Mouse (Mus musculus): ENCODE results near the gene Kif23.

The Kif23 gene

GRCm38 (mm10) chr9:61906912-61907311, 39.7 kb downstream of the Kif23 start:
- peak; percentile 91 for DNase-seq (ENCODE audit: low read depth, low spot score)

GRCm38 (mm10) chr9:61905576-61905975, 41.0 kb downstream of the Kif23 start:
- DNase-seq (ENCODE audit: low read depth, low spot score) = no peak

GRCm38 (mm10) chr9:61904201-61904600, 42.4 kb downstream of the Kif23 start:
- DNase-seq (ENCODE audit: low read depth, low spot score) = no peak

GRCm38 (mm10) chr9:61902445-61902844, 44.1 kb downstream of the Kif23 start:
- no peak for DNase-seq (ENCODE audit: low read depth, low spot score)

DNA sequence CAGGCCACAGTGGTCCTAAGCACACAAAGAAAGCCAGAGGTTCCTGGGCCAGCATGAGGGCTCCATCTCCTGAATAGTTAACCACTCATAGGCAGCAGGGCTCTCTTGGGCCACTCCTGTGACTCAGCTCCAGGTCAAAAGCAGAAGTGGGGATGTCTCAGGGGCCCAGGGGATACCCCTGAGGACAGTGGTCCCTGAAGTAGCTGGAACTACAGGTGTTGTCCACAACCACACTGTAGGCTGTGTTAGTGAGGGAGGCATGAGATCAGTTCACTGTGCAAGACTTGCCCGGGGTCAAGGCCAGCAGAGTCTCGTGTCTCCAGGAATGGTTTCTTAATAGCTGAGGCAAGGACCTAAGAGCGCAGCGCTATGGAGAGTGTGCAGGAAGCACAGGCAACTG, 45.0 kb downstream of the Kif23 start:
- no peak for DNase-seq (ENCODE audit: low read depth, low spot score)

GRCm38 (mm10) chr9:61899804-61900203, 46.8 kb downstream of the Kif23 start:
- peak; percentile 85 for DNase-seq (ENCODE audit: low read depth, low spot score)

- peak; percentile 85 for DNase-seq (ENCODE audit: low read depth, low spot score)
These were observed 48.2 kb downstream of the Kif23 start for GRCm38 (mm10) chr9:61898401-61898800.

DNA sequence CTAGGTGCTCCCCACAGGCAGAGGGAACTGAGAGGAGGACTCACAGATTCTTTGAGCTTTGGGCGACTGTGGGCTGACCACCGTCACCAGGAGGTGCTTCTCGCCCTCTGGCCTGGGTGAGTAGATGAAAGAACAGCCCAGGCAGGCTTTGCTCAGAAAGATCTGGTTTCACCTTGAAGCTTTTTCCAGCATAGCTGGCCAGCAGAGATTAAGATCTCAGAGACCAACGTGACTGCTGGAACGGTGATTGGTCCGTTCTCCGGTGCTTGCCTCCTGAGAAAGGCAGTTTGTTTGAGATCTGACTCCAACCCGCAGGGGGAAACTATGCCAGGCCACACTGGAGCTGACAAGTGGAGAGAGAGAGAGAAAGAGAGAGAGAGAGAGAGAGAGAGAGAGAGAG, 51.6 kb downstream of the Kif23 start:
- no peak for DNase-seq (ENCODE audit: low read depth, low spot score)

DNA sequence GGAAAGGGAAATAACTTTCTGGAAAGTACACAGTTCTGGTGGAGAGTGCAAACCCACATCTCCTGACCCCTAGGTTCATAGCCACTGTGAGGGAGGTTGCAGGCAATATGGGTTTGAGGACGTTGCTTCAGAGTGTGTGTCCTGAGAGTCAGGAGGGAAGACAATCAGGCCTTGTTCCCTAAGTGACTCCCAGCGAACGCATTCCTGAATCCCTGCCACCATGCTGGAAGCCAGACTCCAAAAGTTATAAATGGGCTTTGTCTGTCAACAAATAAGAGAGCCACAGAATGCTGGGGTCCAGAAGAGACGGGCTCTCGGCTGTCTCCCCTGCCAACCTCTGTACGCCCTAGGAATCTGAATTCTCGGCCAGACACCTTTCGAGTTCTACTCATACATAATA, 56.7 kb downstream of the Kif23 start:
- no peak for DNase-seq (ENCODE audit: low read depth, low spot score)

GRCm38 (mm10) chr9:61887661-61888379, 58.8 kb downstream of the Kif23 start:
- no peak for DNase-seq (ENCODE audit: low read depth, low spot score)

GRCm38 (mm10) chr9:61885964-61886363, 60.6 kb downstream of the Kif23 start:
- DNase-seq (ENCODE audit: low read depth, low spot score) = no peak

DNA sequence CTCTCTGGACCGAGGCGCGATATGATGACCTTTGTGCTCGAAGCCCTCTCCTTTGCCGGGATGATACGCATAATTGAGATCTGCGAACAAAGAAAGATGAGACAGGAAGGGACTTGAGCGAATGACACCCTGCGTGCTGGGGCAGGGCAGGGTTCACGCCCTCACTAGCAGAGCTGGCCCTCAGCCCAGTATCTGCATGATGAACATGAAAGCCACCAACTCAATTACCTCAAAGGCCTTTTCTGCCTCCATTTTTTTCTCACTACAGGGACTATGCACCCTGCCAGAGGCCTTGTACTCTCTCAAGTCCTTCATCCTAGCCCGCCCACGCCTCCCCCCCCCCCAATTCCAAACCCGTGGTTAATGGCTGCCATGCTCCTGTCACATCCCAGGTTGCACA, 61.6 kb downstream of the Kif23 start:
- DNase-seq (ENCODE audit: low read depth, low spot score) = no peak

DNA sequence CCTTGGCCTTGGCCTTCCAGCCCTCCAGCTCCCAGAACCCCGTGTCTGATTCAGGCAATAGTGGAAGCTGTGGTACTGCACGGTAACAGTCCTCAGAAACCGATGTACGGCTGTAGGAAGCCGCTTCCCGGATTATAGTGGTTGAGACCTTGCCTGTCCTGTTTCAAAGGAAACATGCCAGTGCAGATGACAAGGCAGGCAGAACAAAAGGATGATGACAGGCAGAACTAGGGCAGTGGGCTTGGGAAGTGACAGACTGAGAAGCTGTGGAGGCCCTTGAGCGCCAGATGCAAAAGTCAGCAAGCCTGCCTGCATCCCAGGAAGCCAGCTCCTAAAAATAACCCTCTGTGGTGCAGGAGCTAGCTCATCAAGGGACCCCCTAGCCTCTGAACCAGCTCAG, 62.2 kb downstream of the Kif23 start:
- no peak for DNase-seq (ENCODE audit: low read depth, low spot score)

DNA sequence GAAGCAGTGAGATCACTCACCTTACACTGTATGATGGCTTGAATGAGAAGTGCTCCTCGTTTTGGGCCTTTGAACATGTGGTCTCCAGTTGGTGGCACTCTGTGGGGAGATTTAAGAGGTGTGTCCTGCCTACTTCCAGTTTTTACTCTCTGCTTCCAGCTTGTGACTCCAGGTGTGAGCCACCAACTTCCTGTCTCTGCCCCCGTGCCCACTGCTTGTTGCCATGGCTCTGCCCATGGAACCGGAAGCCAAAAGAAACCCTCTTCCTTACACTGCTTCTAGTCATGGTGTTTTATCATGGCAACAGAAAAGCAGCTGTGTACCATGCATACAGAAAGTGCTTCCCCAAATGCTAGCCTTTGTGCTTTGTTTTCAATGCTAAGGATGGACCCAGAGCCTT, 64.4 kb downstream of the Kif23 start:
- DNase-seq (ENCODE audit: low read depth, low spot score) = no peak

DNA sequence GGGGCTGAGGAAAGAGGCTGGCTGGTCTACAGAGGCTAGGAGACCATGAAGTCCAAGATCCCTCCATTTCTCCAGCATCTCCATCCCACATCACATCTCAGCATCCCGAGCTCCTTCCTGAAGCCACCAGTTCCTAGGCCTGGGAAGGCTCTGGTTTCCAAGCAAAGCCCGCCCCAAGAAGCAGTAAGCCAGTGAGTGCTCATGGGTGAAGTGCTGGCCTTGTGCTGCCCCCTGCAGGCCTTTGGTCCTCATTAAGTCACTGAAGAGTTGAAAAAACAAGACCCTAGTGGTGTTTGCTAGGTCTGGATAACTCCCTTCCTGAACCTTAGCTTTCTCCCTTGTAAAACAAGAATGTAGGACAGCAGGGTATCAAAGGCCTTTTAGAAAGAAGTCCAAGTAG, 67.7 kb downstream of the Kif23 start:
- DNase-seq (ENCODE audit: low read depth, low spot score) = peak; percentile 92

DNA sequence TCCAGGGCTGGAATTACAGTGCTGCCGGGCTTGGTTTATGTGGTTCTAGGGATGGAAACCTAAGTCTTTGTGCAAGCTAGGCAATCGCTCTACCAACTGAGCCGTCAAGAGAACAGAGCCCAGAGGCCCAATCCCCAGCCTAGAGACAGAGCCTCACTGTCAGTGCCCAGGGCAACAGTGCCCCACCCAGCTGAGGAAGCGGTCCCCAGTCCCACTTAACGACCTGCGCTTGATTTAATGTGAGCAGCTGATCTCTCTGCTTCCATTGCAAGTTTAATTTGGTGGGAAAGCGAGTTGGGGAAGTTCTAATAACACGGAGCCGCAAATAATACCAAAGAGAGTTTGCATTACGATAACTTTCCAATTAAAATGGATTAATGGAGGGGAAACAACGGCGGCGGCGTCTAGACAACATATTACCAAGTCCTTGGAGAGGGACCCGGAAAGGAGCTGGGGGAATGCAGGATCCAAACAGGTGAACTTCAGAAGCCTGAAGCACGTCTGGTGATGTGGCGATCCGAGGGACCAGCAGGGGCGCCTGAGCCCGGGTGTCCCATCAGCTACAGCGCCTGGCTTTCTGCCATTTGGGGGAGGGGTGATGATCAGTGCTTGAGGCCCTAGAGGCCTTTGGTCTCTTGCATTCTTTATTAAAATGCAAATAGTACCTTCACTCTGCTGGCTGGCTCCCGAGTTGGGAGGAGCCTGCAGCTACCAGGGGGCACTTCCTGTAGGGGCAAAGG, 69.0 kb downstream of the Kif23 start:
- DNase-seq (ENCODE audit: low read depth, low spot score) = peak; percentile 83

GRCm38 (mm10) chr9:61873325-61873724, 73.2 kb downstream of the Kif23 start:
- no peak for DNase-seq (ENCODE audit: low read depth, low spot score)

- no peak for DNase-seq (ENCODE audit: low read depth, low spot score)
These were observed 74.2 kb downstream of the Kif23 start for GRCm38 (mm10) chr9:61872246-61872941.

- DNase-seq (ENCODE audit: low read depth, low spot score) = no peak
These were observed 74.7 kb downstream of the Kif23 start for GRCm38 (mm10) chr9:61871839-61872238.

DNA sequence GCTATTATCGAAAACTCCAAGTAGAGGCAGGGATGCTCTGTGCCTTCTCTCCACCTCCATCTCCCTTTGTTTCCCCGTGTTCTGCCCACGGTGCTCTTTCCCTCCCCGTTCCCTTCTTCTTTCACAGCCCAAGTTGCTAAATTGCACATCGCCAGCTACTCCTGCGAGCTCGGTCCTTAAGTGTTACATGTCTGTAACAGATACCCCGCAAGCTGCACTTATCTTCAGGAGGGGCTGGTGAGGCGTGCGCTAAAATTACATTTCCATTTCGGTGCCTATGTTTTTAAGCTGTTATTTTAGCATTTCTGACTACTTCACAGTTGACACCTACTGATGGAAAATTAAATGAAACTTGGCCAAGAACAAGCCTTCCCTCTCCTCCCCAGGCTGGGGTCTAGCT, 78.9 kb downstream of the Kif23 start:
- no peak for DNase-seq (ENCODE audit: low read depth, low spot score)

Measured in ZHBTc4 (cell line).